Mouse (Mus musculus) testis, adult 2 months (tissue): Measurements from ENCODE around the gene Mdm2.

Experiments used
- CTCF ChIP-seq: fragments of 200-500 bp; IDR thresholded peaks from 2 replicates; pipeline ENCODE4 v1.5.1; 2012; ENCODE audit warnings: low read depth, mild to moderate bottlenecking, inconsistent platforms, low read length, moderate library complexity; ENCODE audit not compliant: control insufficient read depth, insufficient read depth, insufficient replicate concordance
- POLR2A ChIP-seq: fragments of 200-500 bp; IDR thresholded peaks from 2 replicates; pipeline ENCODE4 v1.6.1; 2012; ENCODE audit warnings: low read depth, mild to moderate bottlenecking, inconsistent platforms, low read length, moderate library complexity; ENCODE audit not compliant: control insufficient read depth

DNA sequence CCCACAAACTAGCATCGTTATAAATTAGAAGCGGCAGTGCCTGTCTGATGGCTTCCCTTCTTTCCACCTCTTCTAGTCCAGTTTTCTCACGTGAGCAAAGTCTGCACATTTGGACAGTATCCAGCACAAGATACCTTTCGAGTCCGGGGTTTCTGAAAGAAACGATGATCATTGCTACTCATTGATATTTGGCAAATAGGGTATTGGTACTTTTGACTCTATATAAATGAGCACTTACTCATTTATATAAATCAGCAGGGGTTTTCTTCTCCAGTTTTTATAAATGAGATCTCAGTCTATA is 29.0 kb upstream of the Mdm2 start:
- TF ChIP-seq POLR2A (no peak), CTCF (no peak)
